Mouse (Mus musculus): ENCODE results near the gene Cfap54. TPM values are rescaled to one million over a fixed set of nuclear protein-coding genes. Genes with fewer than 3 reads are reported as not detected.

Cfap54 gene
- polyA plus RNA-seq, 1 experiment from 2014 or later: 1.5 TPM

GRCm38 (mm10) chr10:92888466-92888865, 193.0 kb downstream of the Cfap54 start:
- ATAC-seq (ENCODE audit: low FRiP score): no peak
- H3K4me3 ChIP-seq (replicated peaks): no peak overlapping the region
- no peak overlapping the region for H3K27ac ChIP-seq
- no peaks in the 10 kb centered on the region for H3K4me1 ChIP-seq
- WGBS: 92% methylated on average over 6 of the region's 6 CpGs
- H3K9ac ChIP-seq: no peak overlapping the region
- no peaks in the 10 kb centered on the region for H3K9me3 ChIP-seq
- H3K4me2 ChIP-seq: no peak overlapping the region
- no peaks in the 10 kb centered on the region for H3K27me3 ChIP-seq
- no peaks in the 10 kb centered on the region for H3K36me3 ChIP-seq (replicated peaks)

- Histone ChIP-seq H3K9ac (no peak overlapping the region), H3K9me3 (no peaks in the 10 kb centered on the region), H3K4me1 (no peaks in the 10 kb centered on the region), H3K27ac (no peak overlapping the region), H3K4me3 (replicated peaks) (no peak overlapping the region), H3K36me3 (replicated peaks) (no peaks in the 10 kb centered on the region), H3K27me3 (no peaks in the 10 kb centered on the region), H3K4me2 (no peak overlapping the region)
- 83% methylated on average over 3 of the region's 3 CpGs for WGBS
- no peak for ATAC-seq (ENCODE audit: low FRiP score)
Measured at GRCm38 (mm10) chr10:92878000-92878399, 203.4 kb downstream of the Cfap54 start.

- H3K36me3 ChIP-seq (replicated peaks): no peaks in the 10 kb centered on the region
- peaks cover 10% of the 10 kb centered on the region for H3K4me1 ChIP-seq
- no peaks in the 10 kb centered on the region for H3K9me3 ChIP-seq
- ATAC-seq (ENCODE audit: low FRiP score): no peak
- H3K9ac ChIP-seq: no peak overlapping the region
- no peak overlapping the region for H3K4me3 ChIP-seq (replicated peaks)
- H3K27me3 ChIP-seq: no peaks in the 10 kb centered on the region
- 91% methylated on average over 9 of the region's 9 CpGs for WGBS
- no peak overlapping the region for H3K27ac ChIP-seq
- H3K4me2 ChIP-seq: no peak overlapping the region
Measured at GRCm38 (mm10) chr10:92840980-92841379, 240.4 kb downstream of the Cfap54 start.

- Histone ChIP-seq H3K36me3 (replicated peaks) (no peaks in the 10 kb centered on the region), H3K4me1 (peaks cover 10% of the 10 kb centered on the region), H3K27me3 (no peaks in the 10 kb centered on the region), H3K4me3 (replicated peaks) (no peak overlapping the region), H3K9ac (no peak overlapping the region), H3K4me2 (no peak overlapping the region), H3K27ac (no peak overlapping the region), H3K9me3 (no peaks in the 10 kb centered on the region)
- WGBS: 12% methylated on average over 5 of the region's 5 CpGs
- ATAC-seq (ENCODE audit: low FRiP score): peak; percentile 68; the same call in 1 of the 2 replicates
Measured at GRCm38 (mm10) chr10:92837572-92837971, 243.8 kb downstream of the Cfap54 start.

- Histone ChIP-seq H3K9ac (no peak overlapping the region), H3K27ac (no peak overlapping the region), H3K36me3 (replicated peaks) (no peaks in the 10 kb centered on the region), H3K4me1 (peaks cover 10% of the 10 kb centered on the region), H3K27me3 (no peaks in the 10 kb centered on the region), H3K9me3 (no peaks in the 10 kb centered on the region), H3K4me3 (replicated peaks) (no peak overlapping the region), H3K4me2 (no peak overlapping the region)
- ATAC-seq (ENCODE audit: low FRiP score): no peak
- 42% methylated on average over 2 of the region's 2 CpGs for WGBS
Measured at GRCm38 (mm10) chr10:92837045-92837444, 244.4 kb downstream of the Cfap54 start.

- H3K36me3 ChIP-seq (replicated peaks): no peaks in the 10 kb centered on the region
- no peak overlapping the region for H3K4me2 ChIP-seq
- no peak for ATAC-seq (ENCODE audit: low FRiP score)
- peaks cover 3% of the 10 kb centered on the region; the same call in 1 of the 2 replicates for H3K9me3 ChIP-seq
- H3K4me3 ChIP-seq (replicated peaks): no peak overlapping the region
- 92% methylated on average over 4 of the region's 4 CpGs for WGBS
- no peak overlapping the region for H3K27ac ChIP-seq
- no peak overlapping the region for H3K9ac ChIP-seq
- no peaks in the 10 kb centered on the region for H3K4me1 ChIP-seq
- no peaks in the 10 kb centered on the region for H3K27me3 ChIP-seq
Measured at GRCm38 (mm10) chr10:92821499-92821898, 259.9 kb downstream of the Cfap54 start.

- 48% methylated on average over 5 of the region's 5 CpGs for WGBS
- Histone ChIP-seq H3K4me2 (no peak overlapping the region), H3K4me3 (replicated peaks) (no peak overlapping the region), H3K4me1 (no peaks in the 10 kb centered on the region), H3K9me3 (no peaks in the 10 kb centered on the region), H3K36me3 (replicated peaks) (no peaks in the 10 kb centered on the region), H3K9ac (no peak overlapping the region), H3K27ac (no peak overlapping the region), H3K27me3 (no peaks in the 10 kb centered on the region)
- ATAC-seq (ENCODE audit: low FRiP score): no peak
Measured at GRCm38 (mm10) chr10:92818190-92818589, 263.2 kb downstream of the Cfap54 start.

- Histone ChIP-seq H3K4me1 (no peaks in the 10 kb centered on the region), H3K4me2 (no peak overlapping the region), H3K27ac (no peak overlapping the region), H3K9me3 (no peaks in the 10 kb centered on the region), H3K4me3 (replicated peaks) (no peak overlapping the region), H3K36me3 (replicated peaks) (no peaks in the 10 kb centered on the region), H3K9ac (no peak overlapping the region), H3K27me3 (no peaks in the 10 kb centered on the region)
- no peak for ATAC-seq (ENCODE audit: low FRiP score)
- 77% methylated on average over 5 of the region's 5 CpGs for WGBS
Measured at GRCm38 (mm10) chr10:92816903-92817302, 264.5 kb downstream of the Cfap54 start.

- no peaks in the 10 kb centered on the region for H3K9me3 ChIP-seq
- no peaks in the 10 kb centered on the region for H3K4me1 ChIP-seq
- H3K4me2 ChIP-seq: no peak overlapping the region
- no peak overlapping the region for H3K27ac ChIP-seq
- no peaks in the 10 kb centered on the region for H3K36me3 ChIP-seq (replicated peaks)
- no peak overlapping the region for H3K9ac ChIP-seq
- no peaks in the 10 kb centered on the region for H3K27me3 ChIP-seq
- WGBS: 82% methylated on average over 9 of the region's 9 CpGs
- ATAC-seq (ENCODE audit: low FRiP score): no peak
- H3K4me3 ChIP-seq (replicated peaks): no peak overlapping the region
Measured at GRCm38 (mm10) chr10:92810894-92811293, 270.5 kb downstream of the Cfap54 start.

GRCm38 (mm10) chr10:92791908-92792307, 289.5 kb downstream of the Cfap54 start:
- Histone ChIP-seq H3K4me2 (peak overlapping the region; percentile 26), H3K27ac (no peak overlapping the region), H3K4me1 (peaks cover 28% of the 10 kb centered on the region), H3K4me3 (replicated peaks) (no peak overlapping the region), H3K36me3 (replicated peaks) (no peaks in the 10 kb centered on the region), H3K27me3 (no peaks in the 10 kb centered on the region), H3K9ac (no peak overlapping the region), H3K9me3 (no peaks in the 10 kb centered on the region)
- WGBS: 41% methylated on average over 10 of the region's 10 CpGs
- ATAC-seq (ENCODE audit: low FRiP score): no peak

- Histone ChIP-seq H3K4me1 (peaks cover 28% of the 10 kb centered on the region), H3K27ac (no peak overlapping the region), H3K9ac (no peak overlapping the region), H3K36me3 (replicated peaks) (no peaks in the 10 kb centered on the region), H3K4me3 (replicated peaks) (no peak overlapping the region), H3K27me3 (no peaks in the 10 kb centered on the region), H3K9me3 (no peaks in the 10 kb centered on the region), H3K4me2 (peak overlapping the region; percentile 26; the same call in 1 of the 2 replicates)
- 22% methylated on average over 9 of the region's 9 CpGs for WGBS
- no peak for ATAC-seq (ENCODE audit: low FRiP score)
Measured at GRCm38 (mm10) chr10:92791531-92791900, 289.9 kb downstream of the Cfap54 start.

GRCm38 (mm10) chr10:92790893-92791530, 290.4 kb downstream of the Cfap54 start:
- Histone ChIP-seq H3K4me1 (peaks cover 28% of the 10 kb centered on the region), H3K9me3 (no peaks in the 10 kb centered on the region), H3K27ac (no peak overlapping the region), H3K36me3 (replicated peaks) (no peaks in the 10 kb centered on the region), H3K27me3 (no peaks in the 10 kb centered on the region), H3K4me2 (no peak overlapping the region), H3K4me3 (replicated peaks) (no peak overlapping the region), H3K9ac (no peak overlapping the region)
- 61% methylated on average over 7 of the region's 7 CpGs for WGBS
- ATAC-seq (ENCODE audit: low FRiP score): no peak

- WGBS: 24% methylated on average over 2 of the region's 2 CpGs
- Histone ChIP-seq H3K36me3 (replicated peaks) (no peaks in the 10 kb centered on the region), H3K9me3 (no peaks in the 10 kb centered on the region), H3K27me3 (no peaks in the 10 kb centered on the region), H3K4me2 (no peak overlapping the region), H3K4me1 (peaks cover 28% of the 10 kb centered on the region), H3K9ac (no peak overlapping the region), H3K27ac (no peak overlapping the region), H3K4me3 (replicated peaks) (no peak overlapping the region)
- ATAC-seq (ENCODE audit: low FRiP score): no peak
Measured at GRCm38 (mm10) chr10:92790247-92790646, 291.2 kb downstream of the Cfap54 start.

All from forebrain, embryonic 12.5 days (tissue).